Mouse (Mus musculus) brain, embryonic 18.5 days (tissue): ENCODE measurements around the gene Dab1.
A peak's percentile ranks its signal among the peaks of the same experiment; 100 is the strongest.

Source experiments
- DNase-seq: peaks from one replicate; pipeline ENCODE4 v3.0.0-alpha.2; 2012; ENCODE audit warnings: low read depth, low spot score

The Dab1 gene

DNA sequence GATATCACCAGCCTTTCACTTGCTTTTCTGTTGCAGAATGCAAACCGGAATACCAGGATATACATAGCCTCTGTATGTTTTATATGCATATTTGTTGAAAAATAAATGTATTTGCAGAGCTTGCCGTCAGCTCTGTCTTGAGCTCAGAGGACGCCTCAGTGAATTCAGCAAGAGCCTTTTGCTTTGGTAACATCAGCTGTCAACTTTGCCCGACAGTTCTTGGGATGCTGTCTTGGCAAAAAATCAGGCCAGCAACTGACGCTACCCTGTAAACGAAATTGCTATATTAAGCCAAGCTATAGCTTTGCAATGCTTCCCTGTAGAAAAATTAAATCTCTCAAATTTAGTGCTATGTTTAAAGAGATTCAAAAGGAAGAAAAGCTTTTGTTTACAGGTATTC lies 630.3 kb downstream of the Dab1 start:
- DNase-seq: no peak

DNA sequence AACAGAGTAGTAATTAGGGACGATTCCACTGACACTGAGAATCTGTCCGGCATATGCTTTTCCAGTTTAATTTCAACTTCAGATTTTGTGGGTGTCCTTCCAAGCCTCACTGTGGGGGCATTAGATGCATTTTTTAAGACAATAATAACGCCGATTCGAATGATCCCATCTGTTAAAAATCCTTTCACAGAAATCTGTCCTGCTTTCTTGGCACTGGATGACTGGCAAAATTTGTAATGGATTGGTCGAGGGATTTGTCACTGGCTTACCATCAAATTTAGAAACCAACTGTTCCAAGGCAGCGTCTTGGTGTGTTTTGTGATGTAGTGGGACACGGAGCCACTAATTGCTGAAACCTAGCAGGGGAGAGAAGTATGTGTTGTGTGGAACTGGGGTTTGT lies 638.6 kb downstream of the Dab1 start:
- no peak for DNase-seq

DNA sequence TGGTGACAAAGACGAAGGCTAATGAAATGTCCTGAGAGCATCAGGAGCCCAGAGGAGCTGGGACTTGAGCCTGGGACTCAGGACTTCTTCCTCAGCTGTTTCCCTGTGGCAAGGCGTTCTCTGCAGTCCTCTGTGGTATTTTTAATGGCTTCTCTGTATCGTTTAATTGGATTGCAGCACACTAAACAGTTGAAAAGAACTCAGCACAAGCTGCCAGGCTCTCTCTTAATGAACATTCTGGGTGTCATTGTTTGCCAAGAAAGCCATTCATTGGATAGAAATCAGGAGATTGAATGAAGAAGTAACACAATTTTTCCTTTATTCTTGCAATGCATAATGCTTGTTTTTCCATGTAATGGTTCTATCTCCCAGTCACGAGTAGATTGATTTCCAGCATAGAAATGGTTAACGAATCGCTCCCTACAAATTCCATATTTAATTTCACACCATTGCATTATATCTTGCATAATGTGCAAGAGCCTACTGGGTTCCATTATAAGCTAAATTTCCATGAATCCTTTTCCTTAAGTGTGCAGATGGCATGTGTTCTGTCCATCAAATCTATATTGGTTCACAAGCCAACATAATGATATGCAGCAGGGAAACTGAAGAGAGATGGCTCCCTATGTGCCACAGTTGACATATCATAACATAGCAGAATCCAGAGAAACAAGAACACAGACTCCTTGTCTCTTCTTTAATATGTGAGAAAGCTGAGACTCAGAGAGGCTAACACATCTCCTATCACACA lies 650.4 kb downstream of the Dab1 start:
- peak; percentile 76 for DNase-seq

DNA sequence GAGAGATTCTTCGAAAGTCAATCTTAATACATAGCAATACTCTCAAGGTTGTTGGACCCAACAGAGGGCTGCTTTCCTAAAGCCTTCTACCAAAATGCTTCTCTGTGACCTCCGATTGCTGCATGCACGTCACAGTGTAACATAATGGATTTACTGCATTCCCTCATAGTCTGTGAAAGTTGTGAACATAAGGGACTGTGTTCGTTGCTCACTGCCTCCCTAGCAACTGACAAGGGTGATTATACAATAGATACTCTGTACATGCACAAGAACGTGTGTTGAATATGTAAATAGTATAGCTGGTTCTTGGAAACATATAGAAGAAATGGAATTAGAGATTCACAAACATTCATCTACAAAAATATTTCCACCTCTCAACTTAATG lies 651.0 kb downstream of the Dab1 start:
- peak; percentile 34 for DNase-seq

DNA sequence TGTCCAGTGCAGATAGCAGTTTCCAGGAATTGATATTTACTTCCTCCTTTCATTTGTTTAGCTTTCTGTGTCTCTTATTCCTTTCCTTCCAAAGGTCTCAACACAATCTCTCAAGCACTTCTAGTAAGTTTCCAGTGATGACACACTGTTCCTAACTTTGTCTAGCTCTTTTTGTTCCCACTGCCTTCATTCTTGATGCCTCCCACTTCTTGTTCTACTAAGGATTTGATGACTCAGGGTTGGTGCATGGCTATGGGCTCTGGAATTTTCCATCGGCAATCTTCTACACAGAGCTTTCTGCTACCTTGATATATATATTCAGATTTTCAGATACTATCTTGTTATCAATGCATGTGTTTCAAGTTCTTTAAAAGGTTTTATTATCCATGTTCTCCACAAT lies 656.1 kb downstream of the Dab1 start:
- no peak for DNase-seq

DNA sequence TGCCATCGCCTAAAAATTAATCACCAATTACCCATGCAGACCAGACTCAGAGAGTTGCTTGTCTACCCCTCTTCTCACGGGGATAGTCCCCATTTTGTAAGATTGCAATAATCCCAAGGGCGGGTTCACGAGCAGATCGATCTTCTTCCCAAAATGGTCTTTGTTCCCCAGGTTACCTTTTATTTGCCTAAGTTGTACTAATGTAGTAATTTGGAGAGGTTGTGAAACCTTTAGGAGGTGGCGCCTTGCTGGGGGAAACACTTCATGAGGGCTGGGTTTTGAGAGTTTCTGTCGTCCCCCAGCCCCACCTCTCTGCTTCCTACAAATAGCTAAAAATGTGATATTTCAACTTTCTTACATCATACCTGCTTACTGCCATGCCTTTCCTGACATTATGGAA lies 657.8 kb downstream of the Dab1 start:
- DNase-seq: no peak

DNA sequence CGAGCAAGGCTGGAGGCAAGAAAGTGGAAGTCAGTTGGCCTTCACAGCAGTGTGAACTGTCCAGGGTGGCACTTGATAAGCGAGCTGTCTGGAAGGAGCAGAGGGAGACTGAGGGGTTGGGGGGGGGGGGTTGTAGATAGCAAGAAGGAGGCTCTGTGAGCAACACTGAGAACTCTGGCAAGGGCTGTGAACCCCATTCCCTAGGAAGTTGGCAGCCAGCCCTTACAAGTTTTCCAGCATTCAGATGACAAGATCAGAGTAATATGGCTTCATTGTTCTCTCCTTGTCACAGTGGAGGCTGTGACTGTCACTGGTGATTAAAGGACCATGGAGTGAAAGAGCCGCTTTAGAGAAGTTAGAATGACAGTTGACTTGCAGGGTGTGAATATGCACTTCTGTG lies 662.4 kb downstream of the Dab1 start:
- DNase-seq: no peak

DNA sequence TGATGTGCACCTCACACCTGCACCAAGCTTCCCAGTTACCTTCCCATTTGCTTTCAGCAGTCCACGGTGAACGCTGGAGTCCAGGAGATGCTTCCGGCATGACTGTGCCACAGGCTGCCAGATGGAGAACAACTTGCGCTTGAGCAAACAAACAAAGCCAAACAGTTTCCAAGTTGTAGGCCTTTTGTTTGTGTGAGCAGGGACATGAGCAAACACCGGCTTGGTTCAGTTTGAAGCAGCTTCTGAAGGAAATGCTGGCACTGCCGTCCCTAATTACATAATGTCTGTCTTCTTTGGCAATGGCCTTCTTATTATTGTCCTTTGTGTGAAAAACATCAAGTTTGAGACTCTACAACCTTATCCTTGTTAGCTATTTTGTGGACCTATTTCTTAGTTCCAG lies 664.7 kb downstream of the Dab1 start:
- DNase-seq: no peak

DNA sequence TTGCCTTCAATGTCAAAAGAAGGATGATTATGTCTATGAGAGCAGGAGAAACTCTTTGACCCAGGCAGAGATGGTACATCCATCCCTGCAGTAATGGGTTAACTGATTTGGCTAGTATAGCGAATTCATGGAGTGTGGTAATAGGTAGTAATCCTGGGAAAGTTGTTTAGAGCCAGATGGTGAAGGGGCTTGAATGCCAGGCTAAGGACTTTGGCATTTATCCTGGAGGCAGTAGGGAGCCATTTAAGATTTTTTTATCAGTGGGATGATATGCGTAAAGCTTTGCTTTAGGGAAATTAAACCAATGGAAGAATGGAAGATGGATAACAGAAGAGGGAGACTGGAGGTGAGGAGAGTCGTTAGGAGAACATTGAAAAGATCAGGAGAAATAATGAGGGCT lies 669.2 kb downstream of the Dab1 start:
- DNase-seq: no peak

DNA sequence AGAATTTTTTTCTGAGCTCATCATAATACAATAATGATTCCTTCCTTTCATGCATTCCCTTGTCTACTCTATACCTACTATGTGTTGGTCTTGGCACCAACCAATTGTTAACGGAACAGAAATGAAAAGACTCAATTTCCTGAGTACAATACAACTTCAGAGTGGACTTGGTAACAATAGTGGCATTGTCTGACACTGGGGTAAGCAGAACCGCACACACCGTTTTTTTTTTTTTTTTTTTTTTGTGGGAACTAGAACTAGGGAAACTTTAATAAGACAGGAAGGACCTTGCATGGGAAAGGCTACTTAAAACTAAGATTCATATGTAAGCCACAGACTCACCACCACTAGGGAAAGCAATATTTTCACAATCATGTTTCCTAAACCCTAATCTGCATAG lies 682.6 kb downstream of the Dab1 start:
- DNase-seq: no peak

DNA sequence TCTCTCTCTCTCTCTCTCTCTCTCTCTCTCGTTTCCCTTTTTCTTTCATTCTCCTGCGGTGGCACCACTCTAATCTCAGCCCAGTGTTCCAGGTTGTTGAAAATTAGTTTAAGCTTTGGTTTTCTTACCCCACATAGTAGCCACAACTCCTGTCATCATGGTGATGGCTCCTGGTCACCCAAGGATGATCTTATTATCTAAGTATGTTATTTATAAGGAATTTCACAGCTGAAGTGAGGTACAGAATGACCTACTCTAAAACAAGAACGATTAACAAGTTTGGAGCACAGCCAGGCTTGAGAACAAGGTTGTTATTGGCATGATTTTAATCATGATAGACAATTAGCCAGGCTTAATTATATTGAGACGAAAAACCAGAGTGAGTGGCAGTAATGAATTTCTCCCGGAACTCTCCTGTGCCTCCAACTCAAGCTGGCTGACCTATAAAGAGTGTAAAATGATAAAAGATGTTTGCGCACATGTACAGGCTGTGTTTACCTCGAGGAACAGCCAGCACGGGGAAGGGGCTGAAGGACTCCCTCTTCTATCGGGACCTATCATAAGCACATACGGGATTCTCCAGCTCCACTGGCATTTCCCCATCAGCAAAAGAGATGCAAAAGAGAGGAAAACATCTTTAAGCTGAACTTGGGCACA lies 684.0 kb downstream of the Dab1 start:
- no peak for DNase-seq

DNA sequence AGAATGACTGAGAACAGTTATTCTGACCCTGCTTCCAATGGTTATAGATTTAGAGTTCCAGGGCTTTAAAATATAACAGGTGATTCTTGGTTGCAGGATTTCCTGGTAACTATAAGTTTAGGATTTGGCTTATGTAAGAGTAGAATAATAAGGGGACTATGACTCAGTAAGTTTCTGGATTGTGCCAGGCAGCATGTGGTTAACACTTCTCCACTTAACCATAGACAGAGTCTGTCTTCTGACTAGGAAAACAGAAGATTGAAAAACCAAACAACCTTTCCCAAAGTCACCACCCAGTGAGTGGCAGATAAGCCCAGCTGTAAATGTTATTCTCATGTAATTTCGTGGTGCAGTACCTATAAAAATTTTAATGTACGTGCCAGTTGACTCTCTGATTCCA lies 688.6 kb downstream of the Dab1 start:
- no peak for DNase-seq

DNA sequence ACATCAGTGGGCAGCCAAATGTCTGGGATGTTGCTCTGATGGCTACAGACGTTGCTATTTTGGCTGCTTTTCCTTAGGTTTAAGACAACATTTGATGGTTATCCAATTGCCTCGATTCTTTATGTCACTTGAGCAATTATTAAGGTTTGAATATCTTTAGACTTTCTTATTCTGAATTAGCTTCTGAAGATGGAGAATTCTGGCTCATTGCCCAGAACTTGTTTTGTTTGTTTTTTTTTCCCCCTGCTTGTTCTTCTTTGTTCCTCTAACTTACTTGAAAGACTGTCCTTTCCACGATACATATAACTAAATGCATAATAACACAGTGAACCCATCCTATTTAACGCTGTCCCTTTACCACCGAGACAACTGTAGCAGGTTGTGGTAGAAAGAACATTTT lies 707.1 kb downstream of the Dab1 start:
- DNase-seq: no peak

DNA sequence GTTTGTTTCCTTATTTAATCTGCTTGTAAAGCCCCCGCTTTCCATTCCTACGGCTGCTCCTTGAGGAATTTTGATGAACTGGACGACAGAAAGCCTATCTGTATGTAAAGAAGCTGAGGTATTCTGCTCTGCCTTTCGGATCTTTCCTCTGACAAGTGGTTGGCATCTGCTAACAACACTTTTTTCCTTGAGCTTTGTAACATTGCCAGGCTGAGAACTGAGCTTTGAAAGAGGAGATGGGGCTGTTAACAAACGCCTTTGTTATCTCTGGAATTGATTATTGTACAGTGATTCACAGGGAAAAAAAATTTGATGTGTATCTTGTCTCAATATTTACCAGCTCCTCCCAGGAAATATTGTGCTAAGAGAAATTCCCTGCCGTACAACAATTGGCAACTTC lies 712.7 kb downstream of the Dab1 start:
- DNase-seq: no peak

DNA sequence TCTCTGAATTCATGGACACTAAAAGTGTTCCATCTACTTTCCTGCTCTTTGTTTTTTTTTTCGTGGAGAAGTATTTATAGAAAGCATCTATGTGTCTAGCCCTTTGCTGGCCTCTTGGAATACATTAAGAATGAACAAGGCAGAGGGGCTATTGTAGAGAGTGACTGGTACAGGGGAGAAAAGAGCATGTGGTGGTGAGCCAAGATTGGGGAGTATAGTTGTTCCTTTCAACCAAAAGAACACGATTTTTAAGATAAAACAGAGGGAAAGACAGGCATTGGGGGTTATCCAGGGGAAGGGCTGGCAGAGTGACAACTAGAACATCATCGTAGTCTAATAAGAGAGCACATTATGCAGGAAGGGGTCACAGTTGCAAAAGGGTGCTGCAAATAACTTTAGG lies 713.2 kb downstream of the Dab1 start:
- DNase-seq: no peak

DNA sequence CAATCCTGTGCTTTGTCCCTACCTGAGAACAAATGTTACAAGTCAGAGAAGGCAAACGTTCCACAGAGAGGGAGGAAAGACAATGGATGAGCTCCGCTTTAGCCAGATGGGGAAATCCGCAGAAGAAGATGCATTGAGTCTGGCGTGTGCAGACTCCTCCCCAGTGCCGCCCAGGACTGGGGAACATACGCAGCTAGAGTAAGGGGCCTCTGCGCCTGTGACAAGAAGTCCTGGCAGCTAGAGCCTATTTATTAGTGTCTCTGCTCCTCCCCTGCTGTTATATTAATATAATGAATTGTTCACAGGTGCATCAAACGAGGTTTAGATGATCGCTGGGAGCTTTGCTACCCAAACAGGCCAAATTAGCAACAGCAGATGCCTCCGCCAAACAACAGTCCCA lies 718.1 kb downstream of the Dab1 start:
- DNase-seq: no peak

DNA sequence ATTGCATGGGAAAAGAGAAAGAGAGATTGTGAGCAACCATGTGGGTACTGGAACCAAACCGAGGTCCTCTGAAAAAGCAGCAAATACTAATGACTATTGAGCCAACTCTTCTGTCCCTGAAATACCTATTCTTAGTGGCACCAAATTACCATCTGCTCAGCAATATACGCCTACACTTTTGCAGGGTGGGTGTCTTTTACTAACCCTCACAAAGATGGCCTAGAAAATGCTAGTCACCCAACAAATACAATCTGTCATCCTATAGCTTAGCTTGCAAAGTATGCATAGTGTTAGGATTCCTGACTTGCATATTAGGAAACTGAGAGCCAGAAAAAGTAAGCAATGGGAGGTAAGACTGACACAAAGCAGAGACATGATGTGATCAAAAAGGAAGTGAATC lies 719.2 kb downstream of the Dab1 start:
- no peak for DNase-seq

DNA sequence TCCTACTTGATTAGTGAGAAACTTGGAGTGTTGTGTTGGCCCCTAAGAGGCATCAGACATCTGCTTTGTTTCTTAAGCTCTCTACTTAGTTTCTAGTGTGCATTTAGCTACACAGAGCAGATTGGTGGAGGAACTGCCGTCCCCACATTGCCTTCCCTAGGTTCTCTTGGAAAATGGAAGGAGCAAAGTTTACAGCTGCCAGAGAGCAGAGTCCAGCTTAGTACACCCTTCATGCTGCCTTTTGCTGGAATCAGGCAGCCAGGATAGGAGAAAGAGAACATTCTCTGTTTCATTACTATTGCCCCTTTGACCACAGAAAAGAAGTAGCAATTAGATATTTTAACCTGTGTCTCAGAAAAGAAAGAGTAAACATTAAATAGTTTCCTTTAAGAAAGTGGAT lies 742.2 kb downstream of the Dab1 start:
- DNase-seq: no peak

DNA sequence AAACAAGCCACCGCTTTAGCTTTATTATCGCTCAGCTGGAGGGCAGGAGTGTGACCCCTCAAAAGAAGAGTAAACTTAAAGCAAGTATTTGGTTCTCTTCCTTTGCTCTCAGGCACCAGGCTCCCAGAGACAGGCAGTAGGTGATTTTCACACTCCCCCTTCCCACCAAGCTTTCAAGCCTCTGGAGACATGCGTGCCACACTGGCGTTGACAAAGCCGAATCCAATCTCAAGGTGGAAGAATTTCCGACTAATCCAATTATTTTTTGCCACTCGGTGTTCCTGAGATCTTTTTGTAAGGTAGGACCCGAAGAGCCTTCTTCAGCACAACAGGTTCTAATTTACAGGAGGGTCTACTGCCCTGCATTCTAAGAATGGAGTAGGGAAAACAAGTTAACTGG lies 747.3 kb downstream of the Dab1 start:
- no peak for DNase-seq

DNA sequence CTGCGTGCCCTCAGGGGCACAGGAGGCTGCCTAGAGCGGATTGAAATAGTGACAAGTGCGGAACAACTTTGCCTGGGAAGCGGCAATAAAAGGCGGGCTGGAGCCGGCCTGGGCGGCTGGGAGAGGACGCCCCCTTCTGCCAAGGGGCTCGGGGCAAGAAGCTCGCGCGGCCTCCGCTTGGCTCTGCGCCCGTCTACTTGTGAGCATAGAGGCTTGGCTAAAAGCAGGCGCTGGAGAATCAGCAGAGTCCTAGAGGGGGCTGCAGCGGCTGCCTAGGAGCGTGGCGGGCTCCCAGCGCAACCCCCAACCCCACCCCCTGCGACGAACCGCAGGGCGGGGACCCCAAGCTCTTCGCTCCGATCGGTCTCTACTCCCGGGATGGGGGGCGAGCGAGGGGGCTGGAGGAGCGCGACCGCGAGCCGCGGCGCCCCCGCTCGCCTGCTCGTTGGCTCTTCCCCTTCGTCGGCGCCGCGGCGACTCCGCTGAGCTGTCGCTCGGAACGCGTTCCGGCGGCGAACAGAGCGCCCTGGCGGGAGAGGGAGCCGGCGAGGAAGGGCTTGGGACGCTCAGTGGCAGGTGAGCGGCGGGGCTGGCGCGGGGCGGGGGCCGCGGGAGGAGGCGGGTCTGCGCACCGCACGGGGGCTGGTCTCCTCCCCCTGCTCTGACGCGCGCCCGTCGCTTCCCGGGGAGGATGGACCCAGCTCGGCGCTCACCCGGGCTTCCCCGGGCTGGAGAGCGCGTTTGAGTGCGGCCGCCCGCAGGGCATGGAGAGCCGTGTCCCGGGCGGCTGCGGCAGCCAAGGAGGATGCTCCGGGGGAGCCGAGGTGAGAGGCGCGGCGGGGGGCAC lies 748.0 kb downstream of the Dab1 start:
- DNase-seq: peak; percentile 60

DNA sequence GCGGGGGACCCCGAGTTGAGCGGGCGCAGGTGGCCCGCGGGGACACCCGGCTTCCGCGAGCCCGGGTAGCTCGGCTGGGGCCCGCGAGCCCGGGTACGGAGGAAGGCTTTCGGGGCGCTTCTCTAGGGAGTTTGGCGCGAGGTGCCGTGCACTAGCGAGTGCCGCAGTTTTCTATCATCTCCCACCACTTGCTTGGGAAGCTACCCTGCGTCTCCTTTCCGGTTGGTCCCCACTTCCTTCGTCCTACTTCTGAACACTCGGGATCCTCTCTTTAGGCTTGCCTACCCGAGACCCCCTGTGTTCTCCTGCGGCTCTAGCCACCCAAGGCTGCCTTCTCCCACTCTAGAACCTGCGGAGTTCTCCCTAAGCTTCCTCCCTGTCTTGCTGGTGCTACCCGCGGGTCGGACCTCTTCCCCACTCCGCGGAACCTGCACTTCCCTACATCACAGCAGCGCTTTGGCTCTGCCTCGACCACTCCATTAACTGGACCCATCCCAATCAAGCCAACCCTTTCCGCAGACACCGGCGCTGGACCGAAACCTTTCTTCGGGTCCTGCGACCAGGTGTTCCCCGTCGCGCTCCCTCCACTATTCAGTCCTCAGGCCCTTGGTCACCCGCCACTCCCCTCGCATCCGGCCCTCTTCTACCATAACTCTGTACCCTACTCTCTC lies 748.7 kb downstream of the Dab1 start:
- DNase-seq: no peak

DNA sequence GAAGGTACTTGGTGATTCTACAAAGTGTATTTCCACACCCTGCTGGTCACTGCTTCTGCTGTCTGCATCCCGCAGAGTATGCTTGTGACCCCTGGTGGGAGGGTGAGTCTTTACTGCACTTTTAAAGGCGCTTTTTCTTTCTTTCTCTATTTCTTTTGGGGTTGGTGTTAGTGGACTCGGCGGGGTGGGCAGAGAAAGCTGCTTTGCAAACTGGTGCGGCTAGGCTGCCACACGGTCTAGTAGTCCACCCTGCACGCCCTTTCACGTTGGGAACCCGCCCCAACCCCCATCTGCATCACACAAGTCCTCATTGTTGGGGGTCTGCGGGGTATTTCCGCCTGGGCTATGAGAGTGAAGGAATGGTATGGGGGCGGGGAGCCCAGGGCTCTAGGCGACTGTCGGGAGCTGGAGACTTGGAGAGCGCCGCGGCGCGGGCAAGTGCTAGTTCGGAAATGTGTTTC lies 749.4 kb downstream of the Dab1 start:
- peak; percentile 70 for DNase-seq
